Mouse (Mus musculus) kidney, adult 2 months (tissue): ENCODE results near the gene Mpg. TPM values are rescaled to one million over a fixed set of nuclear protein-coding genes. Genes with fewer than 3 reads are reported as not detected.
"Not testable (repeated sequence)": the region's sequence is repeated elsewhere in the genome, so short reads cannot be mapped to it uniquely, and the experiment has no call there.

Experiments used
- DNase-seq: peaks from one replicate; pipeline ENCODE4 v3.0.0; 2021
- H3K27ac ChIP-seq: fragments of 200-500 bp; 2 replicates; pipeline ENCODE4 v1.5.1; 2012; ENCODE audit warnings: low read depth, low read length, control low read depth, inconsistent platforms; ENCODE audit not compliant: insufficient read depth
- H3K27me3 ChIP-seq: fragments of 200-500 bp; replicated peaks from 2 replicates; pipeline ENCODE4 v1.6.1; 2012; ENCODE audit warnings: mild to moderate bottlenecking, moderate library complexity, low read length, inconsistent platforms; ENCODE audit not compliant: control insufficient read depth, insufficient read depth
- H3K36me3 ChIP-seq: fragments of 200-500 bp; 2 replicates; pipeline ENCODE4 v1.6.1; 2012; ENCODE audit warnings: mild to moderate bottlenecking, moderate library complexity, low read length, inconsistent platforms; ENCODE audit not compliant: control insufficient read depth, insufficient read depth
- H3K4me1 ChIP-seq: fragments of 200-500 bp; 2 replicates; pipeline ENCODE4 v1.6.1; 2011; ENCODE audit warnings: low read length; ENCODE audit not compliant: control insufficient read depth, insufficient read depth
- H3K4me3 ChIP-seq: fragments of 200-500 bp; 2 replicates; pipeline ENCODE4 v1.5.1; 2011; ENCODE audit warnings: mild to moderate bottlenecking, low read depth, low read length, control low read depth; ENCODE audit not compliant: insufficient read depth
- CTCF ChIP-seq: fragments of 200-500 bp; conservative IDR thresholded peaks from 2 replicates; pipeline ENCODE4 v1.5.1; 2011; ENCODE audit warnings: low read depth, mild to moderate bottlenecking, control low read depth, low read length, moderate library complexity, mixed read lengths; ENCODE audit not compliant: insufficient read depth, insufficient read length
- POLR2A ChIP-seq: fragments of 200-500 bp; IDR thresholded peaks from one replicate; pipeline ENCODE4 v1.6.1; 2011; ENCODE audit warnings: low read depth, low read length, control low read depth
- WGBS: fragments of 180-500 bp; shearing (Covaris S2); methylation state at CpG from one replicate; pipeline ENCODE4 v1.1.7; 2018; 5-methylcytosine and 5-hydroxymethylcytosine counted together
- polyA plus RNA-seq: library from polyadenylated mRNA; depleted of rRNA; stranded (reverse); fragments of >200 nt; gene quantifications from 2 replicates; pipeline ENCODE4 v1.2.3, GENCODE M21; 2012

The Mpg gene
- polyA plus RNA-seq, 1 experiment = 12.5 TPM

DNA sequence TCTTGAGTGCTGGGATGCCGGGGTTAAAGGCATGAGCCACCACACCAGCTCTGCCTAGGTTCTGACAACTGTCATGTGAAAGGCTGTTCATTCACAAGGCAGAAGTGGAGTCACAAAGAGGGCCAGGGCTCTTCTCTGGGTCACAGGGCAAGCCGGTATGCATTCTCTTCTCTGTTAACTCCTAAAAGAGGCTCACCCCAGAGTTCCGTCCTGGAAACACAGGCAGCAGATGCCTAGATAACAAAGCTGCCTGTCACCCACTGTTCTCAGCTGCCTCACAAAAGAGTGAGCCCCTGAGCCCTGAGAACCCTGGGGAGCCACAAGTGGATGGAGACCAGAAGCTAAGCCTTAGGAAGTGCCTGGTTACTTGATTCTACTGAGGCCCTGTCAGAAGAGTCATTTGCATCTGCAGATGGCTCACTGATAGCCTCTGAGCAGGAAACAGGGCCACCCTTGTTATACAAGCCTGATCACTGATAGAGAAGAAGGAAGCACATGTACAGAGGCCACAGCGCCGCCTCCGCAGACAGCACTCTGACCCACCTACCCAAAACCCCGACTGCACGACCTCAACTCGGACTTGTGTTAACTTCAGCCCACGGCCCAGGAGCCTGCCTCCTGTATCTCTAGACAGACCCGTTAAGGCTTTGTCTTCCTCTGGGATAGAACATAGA lies 30.3 kb upstream of the Mpg start:
- no peak overlapping the region for H3K27ac ChIP-seq
- no peak for TF ChIP-seq POLR2A
- no peak for TF ChIP-seq CTCF
- WGBS = 58% methylated on average over 11 of the region's 11 CpGs
- no peak for DNase-seq
- no peaks in the 10 kb centered on the region for H3K36me3 ChIP-seq
- no peak overlapping the region for H3K4me3 ChIP-seq
- no peaks in the 10 kb centered on the region for H3K27me3 ChIP-seq
- H3K4me1 ChIP-seq = no peaks in the 10 kb centered on the region

DNA sequence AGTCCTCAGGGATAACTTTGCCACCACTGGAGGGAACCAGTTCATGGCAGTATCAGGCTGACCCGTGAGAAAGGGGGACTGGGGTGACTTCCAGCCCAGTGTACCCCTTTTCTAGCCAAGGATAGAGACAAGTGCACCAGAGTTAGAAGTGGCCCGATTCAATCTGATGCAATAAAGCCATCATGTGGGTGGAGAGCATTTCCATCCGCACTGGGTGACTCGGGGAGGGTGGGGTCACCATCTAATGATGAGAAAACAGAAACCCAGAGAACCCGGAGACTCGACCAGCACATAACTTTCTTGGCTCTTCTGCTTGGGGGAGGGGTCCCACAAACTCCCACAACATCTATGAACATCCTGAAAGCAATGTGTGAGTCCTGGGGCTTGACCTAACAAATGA lies 29.6 kb upstream of the Mpg start:
- TF ChIP-seq CTCF (no peak), POLR2A (no peak)
- Histone ChIP-seq H3K4me3 (no peak overlapping the region), H3K27me3 (no peaks in the 10 kb centered on the region), H3K36me3 (no peaks in the 10 kb centered on the region), H3K4me1 (no peaks in the 10 kb centered on the region), H3K27ac (no peak overlapping the region)
- 49% methylated on average over 6 of the region's 6 CpGs for WGBS
- no peak for DNase-seq

DNA sequence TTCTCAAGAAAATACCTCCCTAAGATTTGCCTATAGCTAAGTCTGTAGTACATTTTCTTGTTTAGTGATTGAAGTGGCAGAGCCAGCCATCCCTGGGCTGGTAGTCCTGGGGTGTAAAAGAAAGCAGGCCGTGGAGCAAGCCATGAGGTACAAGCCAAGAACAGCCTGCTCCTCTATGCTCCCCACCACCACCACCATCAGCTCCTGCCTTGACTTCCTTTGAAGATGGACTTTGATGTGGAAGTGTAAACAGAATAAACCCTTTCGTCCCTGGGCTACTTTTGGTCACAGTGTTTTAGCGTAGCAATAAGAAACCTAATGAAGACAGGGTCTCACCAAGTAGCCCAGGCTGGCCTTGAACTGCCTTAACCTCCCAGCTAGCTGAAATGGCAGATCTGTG lies 28.5 kb upstream of the Mpg start:
- 57% methylated on average over 3 of the region's 3 CpGs for WGBS
- Histone ChIP-seq H3K36me3 (no peaks in the 10 kb centered on the region), H3K4me3 (no peak overlapping the region), H3K4me1 (no peaks in the 10 kb centered on the region), H3K27ac (no peak overlapping the region), H3K27me3 (no peaks in the 10 kb centered on the region)
- no peak for DNase-seq
- TF ChIP-seq POLR2A (no peak), CTCF (no peak)

GRCm38 (mm10) chr11:32198256-32198955 lies 27.9 kb upstream of the Mpg start:
- Histone ChIP-seq H3K27ac (no peak overlapping the region), H3K36me3 (no peaks in the 10 kb centered on the region), H3K4me3 (no peak overlapping the region), H3K27me3 (no peaks in the 10 kb centered on the region), H3K4me1 (no peaks in the 10 kb centered on the region)
- no peak for DNase-seq
- WGBS = 78% methylated on average over 14 of the region's 14 CpGs
- TF ChIP-seq POLR2A = no peak
- TF ChIP-seq CTCF = no peak

- Histone ChIP-seq H3K4me1 (no peaks in the 10 kb centered on the region), H3K4me3 (no peak overlapping the region), H3K27ac (no peak overlapping the region), H3K36me3 (no peaks in the 10 kb centered on the region), H3K27me3 (no peaks in the 10 kb centered on the region)
- 60% methylated on average over 6 of the region's 6 CpGs for WGBS
- no peak for TF ChIP-seq POLR2A
- TF ChIP-seq CTCF = no peak
- no peak for DNase-seq
These were observed 27.1 kb upstream of the Mpg start for GRCm38 (mm10) chr11:32199230-32199629.

DNA sequence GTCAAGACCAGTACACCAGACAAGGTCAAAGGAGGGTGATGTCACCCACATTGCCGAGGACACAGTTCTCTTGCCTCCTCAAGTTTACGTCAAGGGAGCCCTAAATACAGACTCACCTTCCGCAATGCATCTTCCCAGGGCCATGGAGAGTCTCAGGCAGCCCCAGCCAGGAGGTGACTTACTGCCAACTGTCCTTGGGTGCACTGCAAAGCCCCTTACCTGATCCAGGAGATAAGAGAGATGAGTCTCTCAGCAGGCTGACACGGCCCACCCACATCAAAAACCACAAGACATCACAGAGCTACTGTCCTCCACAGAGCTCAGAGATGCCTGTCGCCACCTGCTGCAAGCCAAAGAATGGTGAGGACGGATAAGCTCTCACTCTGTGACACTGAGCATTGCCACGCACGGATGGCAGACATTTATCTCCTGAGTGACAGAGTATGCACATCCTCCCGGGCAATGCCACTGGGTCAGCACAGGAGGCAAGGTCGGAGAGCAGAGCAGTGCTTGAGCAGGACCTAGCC lies 26.2 kb upstream of the Mpg start, which contains the start of gene Il9r:
TSS of gene Il9r (minus strand) at position 205 of the 527 bp plus-strand sequence.
- no peak for DNase-seq
- no peaks in the 10 kb centered on the region for H3K4me1 ChIP-seq
- TF ChIP-seq POLR2A (no peak), CTCF (no peak)
- H3K36me3 ChIP-seq = no peaks in the 10 kb centered on the region
- WGBS = 59% methylated on average over 10 of the region's 10 CpGs
- no peaks in the 10 kb centered on the region for H3K27me3 ChIP-seq
- no peak within 1 kb of the TSS for H3K27ac ChIP-seq
- no peak within 1 kb of the TSS for H3K4me3 ChIP-seq

GRCm38 (mm10) chr11:32200992-32201391 lies 25.3 kb upstream of the Mpg start:
- 54% methylated on average over 1 of the region's 1 CpGs for WGBS
- not testable (repeated sequence) for H3K4me3 ChIP-seq, H3K4me1 ChIP-seq, H3K27ac ChIP-seq, H3K27me3 ChIP-seq, DNase-seq, H3K36me3 ChIP-seq
